22 mouse cellular contexts compared by ENCODE assay signal in genomic region chr2:155039956-155040355, GRCm38 (mm10). TPM values are rescaled to one million over a fixed set of nuclear protein-coding genes. Genes with fewer than 3 reads are reported as not detected.
DNase-seq lines count a peak whose midpoint lies in the region; ATAC-seq and TF ChIP-seq lines count a peak whose summit lies in the region.
"Had no signal": no experiment of that assay in that cellular context is flagged by ENCODE, and none has a peak within 500 bp of the region (broad histone marks: within the 10 kb centered on the region; RNA-seq: fewer than 3 reads in every experiment).

No protein-coding gene starts in this region.

- TF ChIP-seq EP300 in lung, postnatal 0 days (IDR thresholded peaks at IDR 0.05), result no peak
- no peak for TF ChIP-seq EP300 in stomach, postnatal 0 days (optimal IDR thresholded peaks at IDR 0.05)

- H3K4me2 ChIP-seq in lung, postnatal 0 days (replicated peaks; ENCODE audit: low read depth, low read length), result no peak overlapping the region
- no peak overlapping the region for H3K4me2 ChIP-seq in stomach, postnatal 0 days (replicated peaks; ENCODE audit: low read depth)
- no peak overlapping the region for H3K4me2 ChIP-seq in liver, embryonic 11.5 days
- H3K4me2 ChIP-seq in hindbrain, postnatal 0 days (ENCODE audit: low read depth, low read length), result no peak overlapping the region
- H3K4me2 ChIP-seq: embryonic facial prominence, embryonic 12.5 days; forebrain, embryonic 13.5 days; forebrain, embryonic 15.5 days had no signal

- H3K27ac ChIP-seq in lung, postnatal 0 days (ENCODE audit: low read length), result no peak overlapping the region
- H3K27ac ChIP-seq in stomach, postnatal 0 days (replicated peaks), result no peak overlapping the region
- no peak overlapping the region for H3K27ac ChIP-seq in liver, embryonic 11.5 days (ENCODE audit: low read depth, low read length)
- no peak overlapping the region for H3K27ac ChIP-seq in hindbrain, postnatal 0 days
- H3K27ac ChIP-seq: embryonic facial prominence, embryonic 10.5 days; embryonic facial prominence, embryonic 12.5 days; forebrain, embryonic 13.5 days; forebrain, embryonic 15.5 days had no signal

- ATAC-seq in lung, postnatal 0 days, result peak; percentile 77
- peak; percentile 81; the same call in 1 of the 2 replicates for ATAC-seq in stomach, postnatal 0 days (ENCODE audit: low FRiP score, low TSS enrichment)
- no peak for ATAC-seq in liver, embryonic 11.5 days (replicated peaks; ENCODE audit: low FRiP score)
- ATAC-seq in hindbrain, postnatal 0 days, result no peak
- ATAC-seq: forebrain, embryonic 13.5 days; forebrain, embryonic 15.5 days; forebrain, postnatal 0 days; Patski had no signal

- no peaks in the 10 kb centered on the region for H3K9me3 ChIP-seq in lung, postnatal 0 days (ENCODE audit: low read length)
- no peaks in the 10 kb centered on the region for H3K9me3 ChIP-seq in stomach, postnatal 0 days (ENCODE audit: control insufficient read depth, low read length)
- no peaks in the 10 kb centered on the region for H3K9me3 ChIP-seq in liver, embryonic 11.5 days (ENCODE audit: control insufficient read depth, low read length)
- no peaks in the 10 kb centered on the region for H3K9me3 ChIP-seq in hindbrain, postnatal 0 days (ENCODE audit: low read length)
- H3K9me3 ChIP-seq: embryonic facial prominence, embryonic 10.5 days; embryonic facial prominence, embryonic 12.5 days; forebrain, embryonic 13.5 days; forebrain, embryonic 15.5 days; G1E had no signal

- no peak for TF ChIP-seq CTCF in lung, postnatal 0 days (IDR thresholded peaks at IDR 0.05)
- TF ChIP-seq CTCF in stomach, postnatal 0 days (IDR thresholded peaks at IDR 0.05; ENCODE audit: low read depth), result no peak
- TF ChIP-seq CTCF in hindbrain, postnatal 0 days (IDR thresholded peaks at IDR 0.05; ENCODE audit: low read depth), result no peak

- H3K27me3 ChIP-seq in lung, postnatal 0 days (replicated peaks; ENCODE audit: insufficient read depth, low read length), result no peaks in the 10 kb centered on the region
- no peaks in the 10 kb centered on the region for H3K27me3 ChIP-seq in stomach, postnatal 0 days (ENCODE audit: control insufficient read depth, insufficient read depth, low read length)
- no peaks in the 10 kb centered on the region for H3K27me3 ChIP-seq in liver, embryonic 11.5 days (replicated peaks; ENCODE audit: control insufficient read depth, insufficient read depth, low read length)
- H3K27me3 ChIP-seq in hindbrain, postnatal 0 days (ENCODE audit: insufficient read depth, low read length), result no peaks in the 10 kb centered on the region
- H3K27me3 ChIP-seq: embryonic facial prominence, embryonic 12.5 days; forebrain, embryonic 13.5 days; forebrain, embryonic 15.5 days; Patski had no signal

- H3K9ac ChIP-seq in lung, postnatal 0 days (replicated peaks; ENCODE audit: low read depth), result no peak overlapping the region
- H3K9ac ChIP-seq in stomach, postnatal 0 days (ENCODE audit: low read length), result no peak overlapping the region
- no peak overlapping the region for H3K9ac ChIP-seq in liver, embryonic 11.5 days (ENCODE audit: low read depth, low read length)
- no peak overlapping the region for H3K9ac ChIP-seq in hindbrain, postnatal 0 days (replicated peaks; ENCODE audit: low read length)
- H3K9ac ChIP-seq: embryonic facial prominence, embryonic 12.5 days; forebrain, embryonic 13.5 days; forebrain, embryonic 15.5 days; forebrain, postnatal 0 days had no signal

- WGBS in lung, postnatal 0 days, result 42% methylated on average over 4 of the region's 4 CpGs
- whole genome bisulfite sequencing in stomach, postnatal 0 days, result 37% methylated on average over 4 of the region's 4 CpGs
- 70% methylated on average over 4 of the region's 4 CpGs for WGBS in liver, embryonic 11.5 days
- 74% methylated on average over 4 of the region's 4 CpGs for WGBS in hindbrain, postnatal 0 days

- no peaks in the 10 kb centered on the region for H3K4me1 ChIP-seq in lung, postnatal 0 days (ENCODE audit: insufficient read depth, low read depth, low read length)
- H3K4me1 ChIP-seq in stomach, postnatal 0 days (replicated peaks; ENCODE audit: control insufficient read depth, insufficient read depth), result no peaks in the 10 kb centered on the region
- no peaks in the 10 kb centered on the region for H3K4me1 ChIP-seq in liver, embryonic 11.5 days (replicated peaks; ENCODE audit: control insufficient read depth, insufficient read depth, low read length)
- no peaks in the 10 kb centered on the region for H3K4me1 ChIP-seq in hindbrain, postnatal 0 days (ENCODE audit: insufficient read depth, low read length)
- H3K4me1 ChIP-seq: forebrain, embryonic 13.5 days; forebrain, embryonic 15.5 days had no signal

- H3K36me3 ChIP-seq in lung, postnatal 0 days (ENCODE audit: insufficient read depth, low read length), result no peaks in the 10 kb centered on the region
- H3K36me3 ChIP-seq in stomach, postnatal 0 days (ENCODE audit: control insufficient read depth, insufficient read depth, low read length), result no peaks in the 10 kb centered on the region
- no peaks in the 10 kb centered on the region for H3K36me3 ChIP-seq in liver, embryonic 11.5 days (ENCODE audit: control insufficient read depth, insufficient read depth, low read length)
- H3K36me3 ChIP-seq in hindbrain, postnatal 0 days (ENCODE audit: insufficient read depth, low read length), result no peaks in the 10 kb centered on the region
- H3K36me3 ChIP-seq: embryonic facial prominence, embryonic 10.5 days; embryonic facial prominence, embryonic 12.5 days; forebrain, embryonic 15.5 days; G1E had no signal

- no peak for DNase-seq in lung, postnatal 0 days (ENCODE audit: low spot score)
- no peak for DNase-seq in lung, adult 18-20 months
- DNase-seq in ZHBTc4 (ENCODE audit: low read depth, low spot score), result peak; percentile 1
- no peak for DNase-seq in stomach, postnatal 0 days (ENCODE audit: low spot score)
- DNase-seq in liver, embryonic 11.5 days (ENCODE audit: low spot score), result no peak
- no peak for DNase-seq in hindbrain, postnatal 0 days (ENCODE audit: low spot score)
- DNase-seq: adrenal gland, adult 2 months; adrenal gland, postnatal 10 days; adrenal gland, postnatal 36 days; cerebellum, adult 11-12 months; cerebellum, adult 2 months; cerebellum, adult 9-10 months; cerebellum, postnatal 10 days; cerebellum, postnatal 25 days; forebrain, postnatal 0 days had no signal

- H3K4me3 ChIP-seq in lung, postnatal 0 days (ENCODE audit: low read depth, low read length), result no peak overlapping the region
- H3K4me3 ChIP-seq in stomach, postnatal 0 days (ENCODE audit: low read depth, low read length), result no peak overlapping the region
- no peak overlapping the region for H3K4me3 ChIP-seq in liver, embryonic 11.5 days (ENCODE audit: low read depth, low read length)
- no peak overlapping the region for H3K4me3 ChIP-seq in hindbrain, postnatal 0 days (ENCODE audit: low read length)
- H3K4me3 ChIP-seq: embryonic facial prominence, embryonic 10.5 days; embryonic facial prominence, embryonic 12.5 days; forebrain, embryonic 13.5 days; forebrain, embryonic 15.5 days had no signal

RNA-seq across cellular contexts. Expression of gene Gm14226, which starts 21.9 kb away (rescaled TPM):
- polyA plus RNA-seq in lung, postnatal 0 days (2015; fragmentation: Nextera tagmentation; extraction: Ambion mirVana), result 0.12 TPM in 2 replicates
- polyA plus RNA-seq in stomach, postnatal 0 days (2015; fragmentation: Nextera tagmentation; extraction: Ambion mirVana), result 0.24 and 0.48 TPM in 2 replicates
- polyA plus RNA-seq in liver, embryonic 11.5 days (2014; fragmentation: Nextera tagmentation; extraction: Ambion mirVana), result 1.8 and 3.1 TPM in 2 replicates
- 0.58 TPM in 1 of 2 replicates, not detected in the other for total RNA-seq in hindbrain, postnatal 0 days (2014; rRNA removed)
- polyA plus RNA-seq in hindbrain, postnatal 0 days (2015; fragmentation: Nextera tagmentation; extraction: Ambion mirVana), result 0.08 and 0.14 TPM in 2 replicates
- total RNA-seq: forebrain, postnatal 0 days had no signal
- polyA plus RNA-seq: C2C12; cerebellum, adult 2 months; G1E had no signal

RNA-seq across cellular contexts. Expression of gene Ahcy, which starts 34.3 kb away (rescaled TPM):
- 13.3 and 14.4 TPM in 2 replicates for polyA plus RNA-seq in lung, postnatal 0 days (2015; fragmentation: Nextera tagmentation; extraction: Ambion mirVana)
- polyA plus RNA-seq in stomach, postnatal 0 days (2015; fragmentation: Nextera tagmentation; extraction: Ambion mirVana), result 23.8 and 25.2 TPM in 2 replicates
- polyA plus RNA-seq in liver, embryonic 11.5 days (2014; fragmentation: Nextera tagmentation; extraction: Ambion mirVana), result 107 and 114 TPM in 2 replicates
- total RNA-seq in hindbrain, postnatal 0 days (2014; rRNA removed), result 62.3 and 68.0 TPM in 2 replicates
- polyA plus RNA-seq in hindbrain, postnatal 0 days (2015; fragmentation: Nextera tagmentation; extraction: Ambion mirVana), result 29.6 and 31.1 TPM in 2 replicates

Comparison
In these comparisons a context has a peak if more than half of its experiments do, and no peak if none do; other contexts are left out.
1. ATAC-seq: peak in lung, postnatal 0 days (single experiment) and stomach, postnatal 0 days (single experiment); none in liver, embryonic 11.5 days (single experiment) and hindbrain, postnatal 0 days (single experiment).